Mouse (Mus musculus) testis, adult 2 months (tissue): Measurements from ENCODE around the gene D730048I06Rik.

Source experiments
- CTCF ChIP-seq: fragments of 200-500 bp; IDR thresholded peaks from 2 replicates; pipeline ENCODE4 v1.5.1; 2012; ENCODE audit warnings: low read depth, mild to moderate bottlenecking, inconsistent platforms, low read length, moderate library complexity; ENCODE audit not compliant: control insufficient read depth, insufficient read depth, insufficient replicate concordance
- POLR2A ChIP-seq: fragments of 200-500 bp; IDR thresholded peaks from 2 replicates; pipeline ENCODE4 v1.6.1; 2012; ENCODE audit warnings: low read depth, mild to moderate bottlenecking, inconsistent platforms, low read length, moderate library complexity; ENCODE audit not compliant: control insufficient read depth

- no peak for TF ChIP-seq CTCF
- TF ChIP-seq POLR2A = no peak
These were observed at the start of gene D730048I06Rik, which contains the start of gene Gm27235 for GRCm38 (mm10) chr9:35790001-35790400.
